Mouse (Mus musculus) fibroblast of lung, adult 2 months (primary cell): ENCODE results near the gene Proca1.
A peak's percentile ranks its signal among the peaks of the same experiment; 100 is the strongest.
"Not testable (repeated sequence)": the region's sequence is repeated elsewhere in the genome, so short reads cannot be mapped to it uniquely, and the experiment has no call there.

Source experiments
- DNase-seq: peaks from one replicate; pipeline ENCODE4 v3.0.0-alpha.2; 2011; ENCODE audit warnings: low read depth

The Proca1 gene

DNA sequence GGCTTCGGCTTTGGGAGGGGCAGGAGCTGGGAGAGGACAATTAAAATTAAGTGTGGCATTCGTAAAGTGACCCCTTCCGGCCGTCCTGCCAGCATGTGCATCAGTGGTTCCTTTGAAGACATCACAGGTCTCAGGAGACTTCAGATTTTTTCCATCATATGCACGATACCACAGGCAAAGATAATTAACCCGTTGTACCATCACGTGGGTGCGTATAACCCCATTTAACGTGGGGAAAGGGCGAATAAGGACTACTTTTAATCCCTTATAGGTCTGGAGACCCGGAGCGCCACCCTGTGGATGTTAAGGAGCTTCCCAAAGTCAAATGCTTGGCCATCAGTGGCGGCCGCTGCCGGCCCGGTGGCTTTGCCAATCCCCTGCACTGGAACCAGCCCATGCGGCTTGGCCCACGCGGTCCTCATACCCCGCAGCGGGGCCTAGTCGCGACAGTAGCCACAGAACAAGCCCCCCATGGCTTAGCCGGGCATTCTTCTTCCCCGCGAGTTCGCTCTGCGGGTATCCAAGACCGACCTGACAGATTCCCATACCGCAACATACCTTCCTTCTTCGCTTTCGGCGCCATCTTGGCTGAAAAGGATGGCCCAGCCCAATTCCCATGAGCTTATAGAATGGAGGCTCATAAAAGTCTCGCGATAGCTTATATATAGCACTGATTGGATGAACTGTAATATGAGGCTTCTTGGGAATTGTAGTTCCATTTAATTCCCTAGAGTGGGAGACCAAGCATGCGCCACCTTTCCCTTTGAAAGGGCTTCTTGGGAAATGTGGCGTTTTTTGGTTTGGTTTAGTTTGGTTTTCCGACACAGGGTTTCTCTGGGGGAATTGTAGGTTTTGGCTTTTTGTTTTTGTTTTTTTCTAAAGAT is 10.0 kb upstream of the Proca1 start, which contains the start of gene Rpl23a:
Rpl23a (minus strand) TSS at position 624 of the 884 bp plus-strand sequence.
- peak; percentile 78 for DNase-seq

DNA sequence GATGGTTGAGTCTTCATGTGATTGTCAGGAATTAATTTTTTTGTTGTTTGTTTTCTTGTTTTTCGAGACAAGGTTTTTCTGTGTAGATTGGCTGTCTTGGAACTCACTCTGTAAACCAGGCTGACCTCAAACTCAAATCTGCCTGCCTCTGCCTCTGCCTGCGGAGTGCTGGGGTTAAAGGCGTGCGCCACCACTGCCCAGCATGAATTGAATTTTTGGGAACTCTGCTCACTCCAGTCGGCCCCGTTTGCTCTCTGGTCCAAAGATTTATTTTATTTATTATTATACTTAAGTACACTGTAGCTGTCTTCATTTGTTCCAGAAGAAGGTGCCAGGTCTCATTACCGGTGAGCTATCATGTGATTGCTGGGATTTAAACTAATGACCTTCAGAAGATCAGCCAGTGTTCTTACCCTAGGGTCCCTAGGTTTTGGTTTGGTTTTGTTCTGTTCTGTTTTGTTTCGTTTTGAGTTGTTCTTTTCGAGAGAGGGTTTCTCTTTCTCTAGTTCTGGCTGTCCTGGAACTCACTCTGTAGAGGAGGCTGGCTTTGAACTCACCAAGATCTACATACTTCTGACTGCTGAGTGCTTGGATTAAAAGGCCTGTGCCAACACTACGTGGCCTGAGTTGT is 9.2 kb upstream of the Proca1 start:
- no peak for DNase-seq

DNA sequence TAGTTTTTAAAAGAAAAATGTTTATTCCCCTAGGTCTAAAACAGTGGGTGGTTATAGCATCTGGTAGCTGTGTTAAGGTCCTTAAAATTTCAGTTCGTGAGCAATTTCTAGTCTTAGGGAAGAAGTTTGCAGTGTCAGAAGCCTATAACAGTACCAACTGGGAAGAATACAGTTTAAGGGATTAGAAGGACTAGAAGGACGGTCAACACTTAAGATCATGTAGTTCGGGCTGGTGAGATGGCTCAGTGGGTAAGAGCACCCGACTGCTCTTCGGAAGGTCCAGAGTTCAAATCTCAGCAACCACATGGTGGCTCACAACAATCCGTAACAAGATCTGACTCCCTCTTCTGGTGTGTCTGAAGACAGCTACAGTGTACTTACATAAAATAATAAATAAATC is 8.5 kb upstream of the Proca1 start:
- not testable (repeated sequence) for DNase-seq

DNA sequence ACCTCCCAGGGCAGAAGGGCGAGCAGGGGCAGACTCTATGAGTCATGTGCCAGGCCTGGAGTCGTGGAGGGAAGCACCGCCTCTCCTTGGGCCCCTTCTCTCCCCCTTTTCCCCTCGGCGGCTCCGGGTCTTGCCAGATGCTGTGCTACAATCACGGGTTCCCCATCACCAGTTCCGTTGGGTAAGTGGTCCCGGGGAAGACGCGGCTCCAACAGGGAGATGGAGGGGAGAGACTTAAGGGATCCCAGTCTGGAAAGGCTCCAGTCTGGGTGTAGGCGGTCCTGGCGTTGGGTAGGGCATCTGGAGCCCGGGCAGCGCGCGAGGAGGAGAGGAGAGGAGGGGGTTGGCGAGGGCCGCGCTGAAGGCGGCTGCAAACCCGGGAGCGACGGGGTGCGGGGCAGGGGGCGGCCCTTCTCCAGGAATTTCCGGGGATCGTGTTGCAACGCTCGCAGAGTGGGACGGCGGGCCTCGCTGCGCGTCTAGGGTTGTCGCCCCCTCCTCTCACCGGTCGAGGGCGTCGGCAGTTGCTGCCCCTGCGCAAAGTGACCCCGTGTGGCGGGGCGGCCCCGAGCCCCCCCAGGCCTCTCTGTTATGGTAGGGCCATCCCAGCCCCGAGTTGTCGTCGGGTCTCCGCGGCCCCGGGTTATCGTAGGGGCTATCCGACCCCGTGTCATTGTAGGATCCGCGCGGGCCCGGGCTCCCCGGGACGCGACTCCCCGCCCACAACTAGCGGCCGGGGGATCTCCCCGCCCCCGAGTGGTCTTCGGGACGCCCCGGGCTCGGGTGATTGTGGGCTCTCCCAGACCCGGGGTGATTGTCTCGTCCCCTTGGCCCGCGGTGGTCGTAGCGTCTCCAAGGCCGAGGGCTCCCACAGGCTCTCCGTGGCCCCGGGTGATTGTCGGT is 4.6 kb upstream of the Proca1 start, which contains the start of gene Rab34:
Rab34 (plus strand) TSS at position 100 of the 903 bp plus-strand sequence.
- DNase-seq: peak; percentile 81

DNA sequence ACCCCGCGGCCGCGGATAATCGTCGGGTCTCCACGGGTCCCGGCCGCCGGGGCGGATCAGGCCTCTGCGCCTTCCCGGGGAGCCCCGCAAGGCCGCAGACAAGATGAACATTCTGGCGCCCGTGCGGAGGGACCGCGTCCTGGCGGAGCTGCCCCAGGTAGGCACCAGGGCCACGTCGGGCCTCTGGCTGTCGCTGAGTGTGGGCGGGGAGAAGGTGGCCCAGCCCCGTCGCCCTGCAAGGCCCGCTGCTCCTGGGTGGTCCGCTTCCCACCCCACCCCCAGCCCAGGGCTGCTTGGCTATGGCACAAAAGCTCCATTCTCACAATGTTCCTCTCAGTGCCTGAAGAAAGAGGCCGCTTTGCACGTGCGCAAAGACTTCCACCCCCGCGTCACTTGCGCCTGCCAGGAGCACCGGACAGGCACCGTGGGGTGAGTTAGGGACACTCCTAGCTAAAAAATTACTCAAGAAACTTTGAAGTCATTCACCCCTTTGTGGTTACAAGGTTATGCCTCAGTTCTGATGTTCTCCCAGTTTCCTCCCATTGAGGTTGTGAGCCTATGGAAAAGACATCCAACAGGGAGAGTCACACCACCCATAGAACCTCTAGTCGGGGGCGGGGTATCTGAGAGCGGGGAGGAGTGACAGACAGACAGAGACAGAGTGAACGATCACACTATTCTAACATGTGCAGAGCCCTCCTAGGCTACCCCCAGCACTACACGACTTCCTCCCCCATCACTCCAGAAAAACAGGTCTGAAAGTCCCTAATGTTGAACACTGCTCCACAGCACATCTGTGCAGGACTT is 3.8 kb upstream of the Proca1 start:
- peak; percentile 71 for DNase-seq

DNA sequence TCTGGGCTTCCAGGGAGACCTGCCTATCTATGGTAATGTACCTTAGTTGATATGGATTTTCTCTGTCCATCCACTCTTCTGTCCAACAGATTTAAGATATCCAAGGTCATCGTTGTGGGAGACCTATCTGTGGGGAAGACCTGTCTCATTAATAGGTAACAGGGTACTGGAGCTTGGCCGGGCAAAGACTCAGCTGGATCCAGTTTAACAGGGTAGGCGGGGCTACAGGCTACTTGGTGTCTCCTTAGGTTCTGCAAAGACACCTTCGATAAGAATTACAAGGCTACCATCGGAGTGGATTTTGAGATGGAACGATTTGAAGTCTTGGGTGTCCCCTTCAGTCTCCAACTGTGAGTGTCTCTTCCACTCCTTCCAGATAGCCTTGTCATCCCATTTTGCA is 3.2 kb upstream of the Proca1 start:
- no peak for DNase-seq

DNA sequence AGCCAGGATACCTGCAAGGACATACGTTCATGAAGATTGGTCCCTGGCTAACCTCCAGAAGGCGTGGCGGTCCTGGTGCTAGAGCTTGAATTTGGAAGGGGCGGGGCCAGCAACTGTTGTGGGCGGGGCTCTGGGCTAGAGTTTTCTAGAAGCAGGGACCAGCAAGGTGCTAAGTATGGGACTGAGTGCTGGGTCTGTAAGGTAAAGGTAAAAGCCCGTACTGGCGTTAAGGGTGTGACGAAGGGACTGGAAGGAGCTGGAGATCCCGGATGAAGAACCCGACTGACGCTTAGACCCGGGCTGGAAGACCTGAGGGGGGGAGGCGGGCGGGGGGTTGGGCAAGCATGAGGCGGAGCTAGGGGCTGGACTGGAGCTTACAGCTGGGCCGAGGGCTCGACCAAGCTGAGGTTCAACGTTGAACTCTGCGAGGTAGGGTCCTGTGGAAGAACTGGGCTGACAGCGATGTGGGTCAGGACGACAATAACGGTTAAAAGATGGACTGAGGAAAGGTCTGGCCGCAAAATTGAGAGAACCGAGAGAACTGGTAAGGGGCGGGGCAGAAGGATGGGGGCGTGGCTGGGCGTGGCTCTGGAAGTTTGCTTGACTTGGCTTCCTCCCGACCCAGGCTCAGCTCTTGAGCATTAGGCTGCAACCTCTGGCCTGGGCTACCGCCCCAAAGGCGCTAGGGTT is 1.4 kb downstream of the Proca1 start:
- no peak for DNase-seq

DNA sequence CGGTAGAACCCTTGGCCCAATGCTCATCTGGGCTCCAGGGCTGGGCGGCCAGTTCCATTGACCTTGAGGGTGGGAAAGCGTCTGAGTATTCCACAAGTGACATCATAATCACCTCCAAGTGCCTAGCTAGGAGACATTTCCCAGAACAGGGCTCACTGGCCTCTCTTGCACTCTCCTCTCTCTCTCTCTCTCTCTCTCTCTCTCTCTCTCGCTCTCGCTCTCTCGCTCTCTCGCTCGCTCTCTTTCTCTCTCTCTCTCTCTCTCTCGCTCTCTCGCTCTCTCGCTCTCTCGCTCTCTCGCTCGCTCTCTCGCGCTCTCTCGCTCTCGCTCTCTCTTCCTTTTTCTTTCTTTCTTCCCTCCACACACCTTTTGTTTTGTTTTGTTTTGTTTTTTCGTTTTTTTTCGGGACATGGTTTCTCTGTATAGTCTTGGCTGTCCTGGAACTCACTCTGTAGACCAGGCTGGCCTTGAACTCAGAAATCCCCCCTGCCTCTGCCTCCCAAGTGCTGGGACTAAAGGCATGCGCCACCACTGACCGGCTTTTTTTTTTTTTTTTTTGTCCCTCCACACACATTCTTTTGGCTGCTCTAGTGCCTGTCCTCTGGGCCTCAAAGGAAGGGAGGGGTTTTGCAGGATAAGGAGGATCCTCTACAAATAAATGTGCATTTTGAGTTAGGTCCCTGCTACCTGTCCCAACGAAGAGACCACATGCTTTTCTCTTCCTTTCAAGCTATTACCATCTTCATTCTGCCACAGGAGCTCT is 2.1 kb downstream of the Proca1 start:
- no peak for DNase-seq

DNA sequence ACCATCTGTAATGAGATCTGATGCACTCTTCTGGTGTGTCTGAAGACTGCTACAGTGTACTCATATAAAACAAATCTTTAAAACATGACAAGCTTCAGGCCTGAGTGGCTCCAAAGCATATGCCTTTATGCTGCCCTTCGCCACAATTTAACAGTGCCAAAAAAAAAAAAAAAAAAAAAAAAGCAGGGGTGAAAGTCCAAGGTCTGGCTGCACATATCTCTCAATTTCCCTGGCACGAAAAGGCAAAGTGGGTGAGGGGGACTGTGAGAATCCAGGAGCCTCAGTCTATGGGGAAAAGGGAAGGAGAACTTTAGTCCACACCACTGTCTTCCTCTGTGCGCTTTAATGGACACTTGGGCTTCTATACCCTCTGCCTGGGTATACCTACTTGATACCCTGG is 9.2 kb downstream of the Proca1 start:
- no peak for DNase-seq

DNA sequence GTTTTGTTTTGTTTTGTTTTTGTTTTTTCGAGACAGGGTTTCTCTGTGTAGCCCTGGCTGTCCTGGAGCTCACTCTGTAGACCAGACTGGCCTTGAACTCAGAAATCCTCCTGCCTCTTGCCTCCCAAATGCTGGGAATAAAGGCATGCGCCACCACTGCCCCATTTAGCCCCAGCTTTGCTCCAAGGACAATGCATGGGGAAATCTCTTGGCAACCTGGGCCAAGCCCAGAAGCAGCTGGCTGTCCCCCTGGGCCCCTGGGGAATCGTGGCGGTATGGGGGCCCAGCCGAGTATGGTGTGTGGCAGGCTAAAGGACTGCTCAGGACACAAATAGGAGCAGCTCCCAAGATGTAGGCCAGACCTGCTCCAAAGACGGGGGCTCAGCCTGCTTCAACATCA is 11.1 kb downstream of the Proca1 start:
- DNase-seq: no peak

DNA sequence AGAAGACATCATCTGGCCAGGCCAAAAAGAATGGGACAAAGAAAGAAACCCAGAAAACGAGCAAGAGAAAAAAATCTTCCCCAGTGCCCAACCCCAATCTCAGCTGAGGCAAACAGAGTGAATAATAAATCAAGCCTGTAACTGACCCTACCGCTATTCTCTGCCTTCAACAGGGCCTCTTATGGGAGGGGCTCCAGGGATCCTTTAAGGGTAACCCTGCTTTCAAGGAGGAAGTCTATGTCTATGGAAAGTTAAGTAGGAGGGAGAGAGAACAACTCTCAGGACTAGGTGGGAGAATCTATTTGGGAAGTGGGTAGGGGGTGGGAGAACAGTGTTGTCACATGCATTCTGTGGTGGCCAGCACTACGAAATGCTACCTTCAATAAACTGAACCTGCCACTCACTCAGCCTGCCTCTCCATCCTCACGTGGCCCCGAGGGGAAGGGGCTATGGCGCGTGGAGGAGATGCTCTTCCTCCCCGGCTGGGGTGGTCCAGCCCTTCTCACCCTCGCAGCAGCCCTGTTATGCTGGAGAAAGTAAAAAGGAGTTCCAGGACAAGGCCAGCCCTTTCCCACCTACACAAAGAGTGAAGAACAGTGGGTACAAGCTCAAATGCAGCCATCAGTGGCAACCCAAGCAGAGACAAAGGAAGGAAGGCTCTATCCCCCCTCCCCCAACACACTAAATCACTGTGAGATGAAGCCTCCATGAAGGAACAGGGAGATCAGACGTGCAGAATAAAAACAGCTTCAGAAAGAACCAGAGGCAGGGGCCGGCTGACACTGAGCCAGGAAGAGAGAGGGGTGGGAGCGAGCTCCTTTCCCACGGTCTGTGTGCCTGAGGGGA is 12.4 kb downstream of the Proca1 start:
- DNase-seq: no peak

DNA sequence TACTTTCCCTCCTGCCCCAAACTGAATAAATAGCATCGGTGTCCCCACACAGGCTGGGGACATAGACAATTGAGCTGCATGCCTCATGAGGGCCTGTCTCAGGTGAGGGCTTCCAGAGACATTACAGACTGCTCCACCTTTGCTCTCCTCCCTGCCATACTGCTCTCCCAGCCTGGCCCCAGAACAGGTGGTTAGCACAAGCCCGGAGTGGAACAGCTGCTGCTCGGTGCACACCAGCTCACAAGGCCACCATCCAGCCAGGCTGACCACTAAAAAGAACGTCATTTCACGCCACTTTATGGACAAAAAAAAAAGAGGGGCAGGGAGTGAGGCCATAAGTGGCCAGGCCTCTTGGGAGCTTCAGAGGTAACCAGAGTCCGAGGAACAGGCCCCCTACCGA is 14.0 kb downstream of the Proca1 start:
- no peak for DNase-seq

DNA sequence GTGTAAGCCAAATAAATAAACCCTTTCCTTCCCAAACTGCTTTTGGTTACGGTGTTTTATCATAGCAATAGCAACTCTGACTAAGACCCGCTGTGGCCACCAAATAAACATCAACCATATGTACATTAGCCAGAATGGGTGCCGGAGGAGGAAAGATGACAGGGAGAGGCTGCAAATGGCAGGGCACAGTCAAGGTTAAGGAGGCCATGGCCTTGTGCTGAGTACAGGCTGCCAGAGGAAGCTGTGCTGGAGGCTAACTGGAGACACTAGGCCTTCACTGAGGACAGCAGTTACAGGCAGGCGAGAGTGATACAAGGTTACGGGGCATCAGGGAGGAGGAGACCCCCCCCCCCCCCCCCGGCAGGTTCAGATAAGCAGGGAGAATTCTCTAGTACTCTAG is 16.7 kb downstream of the Proca1 start:
- DNase-seq: no peak

DNA sequence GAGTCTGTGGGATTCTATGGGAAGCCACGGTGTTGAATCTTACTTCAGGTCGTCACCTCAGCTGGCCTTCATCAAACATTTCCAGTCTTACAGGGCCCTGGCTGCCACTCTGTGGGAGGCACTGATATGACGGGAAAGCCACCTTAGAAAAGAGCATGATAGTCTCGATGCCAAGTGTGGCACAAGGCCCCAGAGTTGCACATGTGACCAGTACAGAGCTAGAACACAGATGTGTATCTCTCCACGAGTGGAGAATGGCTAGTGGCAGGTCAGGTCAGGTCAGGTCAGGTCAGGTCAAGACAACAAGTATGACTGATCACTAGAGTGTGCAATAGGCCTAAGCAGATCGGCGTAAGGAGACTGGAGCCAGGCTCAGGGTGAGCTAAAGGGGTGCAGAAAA is 17.4 kb downstream of the Proca1 start:
- DNase-seq: no peak

DNA sequence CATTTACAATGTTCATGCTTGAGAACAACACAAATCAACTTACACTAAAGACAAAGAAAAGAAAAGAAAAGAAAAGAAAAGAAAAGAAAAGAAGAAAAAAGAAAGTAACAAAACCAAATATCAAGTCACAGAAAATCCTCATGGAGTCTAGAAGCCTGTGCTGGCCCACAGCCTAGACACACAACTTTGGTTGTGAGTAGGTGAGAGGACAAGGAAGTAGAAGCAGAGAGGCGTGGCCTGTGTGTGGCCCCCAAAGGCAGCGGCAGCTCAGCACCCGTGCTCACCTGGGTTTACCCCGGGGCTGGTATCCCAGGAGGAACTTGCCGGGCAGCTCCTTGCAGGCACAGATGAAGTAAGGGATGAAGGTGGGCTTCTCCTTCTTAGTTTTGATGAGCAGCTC is 18.3 kb downstream of the Proca1 start:
- DNase-seq: no peak

DNA sequence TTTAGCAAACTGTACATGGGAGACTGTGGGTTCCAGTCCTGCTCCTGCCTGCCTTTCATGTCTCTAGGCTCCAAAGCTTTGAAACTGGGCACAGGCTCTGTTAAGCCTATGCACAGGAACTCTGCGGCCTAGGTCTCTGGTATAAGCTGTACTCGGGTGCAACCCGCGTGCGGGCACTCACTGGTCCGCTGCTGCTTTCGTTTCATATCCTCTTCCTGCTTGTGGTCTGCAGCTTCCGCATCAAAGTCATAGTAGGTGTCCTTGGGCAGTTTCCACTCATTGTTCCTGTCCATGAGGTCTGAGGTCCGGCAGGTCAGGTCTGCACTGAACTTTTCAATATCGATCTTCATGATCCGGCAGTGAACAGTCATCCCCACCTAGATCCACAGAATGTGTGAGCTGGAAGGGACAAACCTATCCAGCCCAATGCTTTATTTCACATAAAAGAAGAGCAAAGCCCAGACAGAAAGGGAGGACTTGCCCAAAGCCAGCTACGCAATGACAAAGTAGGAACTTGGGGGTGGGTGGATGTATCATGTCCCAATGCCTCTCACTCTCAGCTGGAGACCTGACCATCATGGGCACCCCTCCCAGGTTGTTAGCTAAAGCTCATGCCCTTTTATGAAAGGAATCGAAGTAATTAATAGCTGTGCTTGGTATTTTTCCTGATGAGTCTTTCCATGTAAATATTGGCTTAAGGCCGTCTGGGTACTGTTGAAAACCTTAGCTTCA is 20.1 kb downstream of the Proca1 start:
- no peak for DNase-seq

DNA sequence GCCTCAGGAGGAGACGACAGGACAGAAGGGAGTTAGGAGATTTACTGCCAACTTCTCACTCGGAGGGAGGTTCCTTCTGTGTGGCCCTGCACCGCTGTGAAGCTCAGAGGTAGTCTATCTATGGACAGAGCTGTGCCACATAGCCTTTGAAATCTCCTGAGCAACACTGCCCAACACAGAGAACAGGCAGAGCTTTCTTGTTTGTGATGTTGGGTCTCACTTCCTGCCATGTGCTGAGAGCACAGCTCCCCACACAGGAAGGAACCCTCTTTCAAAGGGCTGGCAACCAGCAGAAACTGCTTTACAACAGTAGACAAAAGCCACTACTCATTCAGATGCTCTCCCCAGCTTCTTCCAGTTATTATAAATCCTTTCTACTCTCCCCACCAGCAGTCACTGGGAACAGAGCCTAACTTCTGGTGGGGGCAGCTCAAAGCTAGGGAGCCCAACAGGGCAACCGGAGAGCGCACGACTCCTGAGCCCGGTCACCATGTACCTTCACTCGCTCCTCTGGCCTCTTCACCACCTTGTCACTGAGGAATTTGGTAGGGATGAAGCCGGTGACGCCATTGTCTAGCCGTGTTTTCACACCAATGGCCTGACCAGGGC is 22.6 kb downstream of the Proca1 start:
- DNase-seq: no peak

DNA sequence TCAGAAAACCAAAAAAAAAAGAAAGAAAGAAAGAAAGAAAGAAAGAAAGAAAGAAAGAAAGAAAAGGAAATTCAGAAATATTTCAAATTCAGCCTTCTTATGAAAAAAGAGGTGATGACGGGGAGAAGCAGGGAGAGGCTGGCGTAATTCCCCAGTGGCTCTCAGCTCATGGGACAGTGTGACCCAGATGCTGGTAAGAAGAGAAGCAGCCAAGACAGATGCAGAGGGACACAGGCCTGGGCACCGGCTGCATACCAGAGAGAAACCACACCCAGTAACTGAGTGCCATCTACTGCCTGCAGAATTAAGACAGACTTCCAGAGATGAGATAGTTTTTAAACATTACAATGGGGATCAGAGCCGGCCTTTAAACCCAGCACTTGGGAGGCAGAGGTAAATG is 30.4 kb downstream of the Proca1 start:
- DNase-seq: no peak
